Comparison of ENCODE assay signal across 17 mouse cellular contexts in genomic region chr7:133402072-133402471, GRCm38 (mm10).
"Had no signal": no experiment of that assay in that cellular context is flagged by ENCODE, and none has a peak within 500 bp of the region (broad histone marks: within the 10 kb centered on the region; RNA-seq: fewer than 3 reads in every experiment).

No protein-coding gene starts in this region.

- ATAC-seq: lung, postnatal 0 days; midbrain, embryonic 13.5 days; midbrain, embryonic 15.5 days had no signal

- DNase-seq: lung, adult 2 months; lung, postnatal 14 days; lung, postnatal 36 days; right cerebral cortex, postnatal 14 days; thymus, adult 2 months; thymus, postnatal 25 days; thymus, postnatal 4 days had no signal

- H3K27me3 ChIP-seq: lung, embryonic 15.5 days; megakaryocyte, embryonic 14.5 days; midbrain, embryonic 13.5 days; midbrain, embryonic 15.5 days; neural tube, embryonic 12.5 days; stomach, embryonic 15.5 days had no signal

- H3K9me3 ChIP-seq: lung, embryonic 15.5 days; midbrain, embryonic 13.5 days; midbrain, embryonic 15.5 days; neural tube, embryonic 12.5 days; stomach, embryonic 15.5 days had no signal

- H3K4me1 ChIP-seq: lung, embryonic 15.5 days; megakaryocyte, embryonic 14.5 days; midbrain, embryonic 13.5 days; midbrain, embryonic 15.5 days; neural tube, embryonic 12.5 days; stomach, embryonic 15.5 days had no signal

- H3K36me3 ChIP-seq: lung, embryonic 15.5 days; midbrain, embryonic 13.5 days; midbrain, embryonic 15.5 days; neural tube, embryonic 12.5 days; stomach, embryonic 15.5 days had no signal

- H3K9ac ChIP-seq: lung, embryonic 15.5 days; midbrain, embryonic 13.5 days; midbrain, embryonic 15.5 days; neural tube, embryonic 12.5 days; stomach, embryonic 15.5 days had no signal

- H3K27ac ChIP-seq: lung, embryonic 15.5 days; macrophage; midbrain, embryonic 13.5 days; midbrain, embryonic 15.5 days; neural tube, embryonic 12.5 days; stomach, embryonic 15.5 days; stomach, postnatal 0 days had no signal

- H3K4me2 ChIP-seq: lung, embryonic 15.5 days; midbrain, embryonic 11.5 days; midbrain, embryonic 13.5 days; midbrain, embryonic 15.5 days; neural tube, embryonic 12.5 days; stomach, embryonic 15.5 days had no signal

- H3K4me3 ChIP-seq: lung, embryonic 15.5 days; megakaryocyte, embryonic 14.5 days; midbrain, embryonic 13.5 days; midbrain, embryonic 15.5 days; neural tube, embryonic 12.5 days; stomach, embryonic 15.5 days had no signal
